Mouse (Mus musculus) heart, postnatal 4 days (tissue): Measurements from ENCODE around the gene Tvp23a. TPM values are rescaled to one million over a fixed set of nuclear protein-coding genes. Genes with fewer than 3 reads are reported as not detected.

Source experiments
- DNase-seq: peaks from one replicate; pipeline ENCODE4 v3.0.0; 2021
- total RNA-seq, 2 experiments: library from RNA; stranded (reverse); gene quantifications; 2 replicates each; pipeline ENCODE4 v1.2.3; 2021

The Tvp23a gene
- total RNA-seq, result 1 to 10 TPM; 1.1 to 1.4 TPM

DNA sequence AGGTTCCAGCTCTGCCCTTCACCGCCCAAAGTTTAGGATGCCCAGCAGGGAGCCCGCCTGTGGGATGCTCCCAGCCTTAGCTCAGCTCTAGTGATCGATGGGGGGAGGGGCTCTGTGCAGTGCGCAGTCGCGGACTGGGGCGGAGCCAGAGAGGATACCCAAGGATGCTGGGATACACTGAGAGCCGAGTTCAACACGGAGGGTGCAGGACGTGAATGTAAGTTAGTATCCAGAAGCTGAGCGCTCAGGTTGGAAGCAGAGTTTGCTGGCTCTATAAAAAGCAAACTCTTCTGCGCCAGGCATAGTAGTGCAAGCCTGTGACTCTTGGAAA, at the start of gene Tvp23a:
Gene Tvp23a, minus strand, starts transcription at position 99 of the 331 bp plus-strand sequence.
- DNase-seq, result peak; percentile 69

GRCm38 (mm10) chr16:10495824-10496298, 48.7 kb upstream of the Tvp23a start:
- no peak for DNase-seq

DNA sequence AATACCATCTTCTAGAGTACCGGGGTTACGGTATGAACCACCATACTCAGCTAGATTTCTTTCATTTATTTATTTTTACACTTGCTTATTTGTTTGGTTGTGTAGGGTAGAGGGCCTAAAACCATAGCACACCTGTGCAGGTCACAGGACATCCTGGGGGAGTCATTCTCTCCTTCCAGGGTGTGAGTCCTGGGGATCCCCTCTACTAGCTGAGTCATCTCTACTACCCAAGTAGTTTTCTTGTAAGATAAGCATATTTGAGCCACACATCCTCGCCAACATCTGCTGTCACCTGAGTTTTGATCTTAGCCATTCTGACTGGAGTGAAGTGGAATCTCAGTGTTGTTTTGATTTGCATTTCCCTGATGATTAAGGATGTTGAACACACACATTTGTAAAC, 45.4 kb upstream of the Tvp23a start:
- DNase-seq, result no peak

DNA sequence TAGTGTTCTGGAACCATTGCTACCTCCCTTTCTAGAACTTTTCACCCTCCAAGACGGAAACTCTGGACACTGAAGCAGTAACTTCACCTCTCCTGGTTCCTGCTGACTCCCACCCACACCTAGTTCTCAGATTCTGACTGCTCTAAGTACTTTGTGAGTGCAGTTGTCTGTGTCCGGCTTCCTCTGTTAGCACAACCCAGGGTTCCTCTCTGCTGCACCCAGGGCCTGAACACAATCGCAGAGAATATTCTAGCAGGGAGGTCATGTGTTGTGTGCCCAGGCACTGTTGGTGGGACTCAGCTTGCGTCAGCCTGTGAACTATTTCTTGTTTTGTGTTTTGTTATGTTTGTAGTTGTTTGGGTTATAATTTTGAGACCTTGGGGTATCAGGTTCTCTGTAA, 44.6 kb upstream of the Tvp23a start:
- DNase-seq, result no peak

DNA sequence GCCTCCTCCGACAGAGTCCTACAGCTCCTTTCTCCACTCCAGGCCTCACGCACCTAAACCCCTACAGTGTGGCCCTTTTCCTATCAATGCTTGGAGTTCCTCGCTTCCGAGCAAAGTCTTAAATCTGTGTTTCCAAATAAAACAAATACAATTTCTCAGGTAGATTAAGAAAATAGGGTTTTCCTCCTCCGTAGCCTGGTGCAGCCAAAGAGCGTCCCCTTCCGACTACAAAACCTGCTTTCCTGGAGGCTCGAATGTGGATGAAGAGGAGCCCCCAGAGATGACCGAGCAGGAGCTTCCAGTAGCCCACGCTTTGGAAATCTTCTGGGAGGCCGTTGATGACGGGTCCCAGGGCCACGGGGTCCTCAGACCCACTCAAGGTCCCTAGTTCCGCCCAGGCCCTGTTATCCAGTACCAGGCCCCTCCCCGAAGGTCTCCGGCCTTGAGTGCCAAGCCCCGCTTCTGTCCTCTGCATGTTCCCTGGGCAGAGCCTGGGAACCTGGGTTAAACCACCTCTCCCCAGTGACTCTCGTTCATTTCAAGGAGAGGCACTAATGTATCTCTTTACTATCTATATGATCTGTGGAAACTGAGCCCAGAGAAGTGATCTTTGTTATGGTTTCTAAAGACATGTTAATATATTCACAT, 43.5 kb upstream of the Tvp23a start:
- no peak for DNase-seq

DNA sequence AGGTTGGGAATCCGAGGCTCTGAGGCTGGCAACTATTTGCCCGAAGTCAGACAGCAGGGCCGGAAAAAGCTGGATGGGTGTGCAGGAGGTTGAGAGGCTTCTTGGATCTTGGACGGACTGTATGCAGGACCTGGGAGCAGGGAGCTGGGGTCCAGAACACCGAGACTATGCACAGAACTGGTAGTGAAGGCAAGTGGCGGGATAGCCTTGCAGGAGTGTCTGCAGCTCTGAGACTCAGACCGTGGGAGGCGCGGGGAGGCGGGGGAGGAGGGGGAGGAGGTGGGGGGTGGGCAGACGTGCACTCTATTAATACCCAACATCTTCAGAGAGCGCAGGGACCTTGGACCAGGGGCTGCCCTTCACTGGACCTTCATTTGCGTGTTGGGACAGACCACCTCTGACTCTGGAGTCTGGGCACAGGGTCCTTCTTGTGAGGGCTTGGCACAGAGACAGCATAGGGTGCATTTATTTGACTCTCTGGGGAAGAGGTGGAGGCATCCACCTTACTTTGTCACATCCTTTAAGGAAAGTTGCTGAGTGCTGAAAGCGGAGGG, 42.8 kb upstream of the Tvp23a start:
- no peak for DNase-seq

GRCm38 (mm10) chr16:10489483-10489882, 42.3 kb upstream of the Tvp23a start:
- no peak for DNase-seq

- no peak for DNase-seq
Measured at GRCm38 (mm10) chr16:10488769-10489481, 41.8 kb upstream of the Tvp23a start.

- no peak for DNase-seq
Measured at GRCm38 (mm10) chr16:10487895-10488493, 40.8 kb upstream of the Tvp23a start.

- no peak for DNase-seq
Measured at GRCm38 (mm10) chr16:10486993-10487392, 39.8 kb upstream of the Tvp23a start.

GRCm38 (mm10) chr16:10482343-10482742, 35.2 kb upstream of the Tvp23a start:
- no peak for DNase-seq

- no peak for DNase-seq
Measured at GRCm38 (mm10) chr16:10479857-10480256, 32.7 kb upstream of the Tvp23a start, which contains the start of gene Ciita. Gene Ciita (plus strand): TSS chr16:10480059.

DNA sequence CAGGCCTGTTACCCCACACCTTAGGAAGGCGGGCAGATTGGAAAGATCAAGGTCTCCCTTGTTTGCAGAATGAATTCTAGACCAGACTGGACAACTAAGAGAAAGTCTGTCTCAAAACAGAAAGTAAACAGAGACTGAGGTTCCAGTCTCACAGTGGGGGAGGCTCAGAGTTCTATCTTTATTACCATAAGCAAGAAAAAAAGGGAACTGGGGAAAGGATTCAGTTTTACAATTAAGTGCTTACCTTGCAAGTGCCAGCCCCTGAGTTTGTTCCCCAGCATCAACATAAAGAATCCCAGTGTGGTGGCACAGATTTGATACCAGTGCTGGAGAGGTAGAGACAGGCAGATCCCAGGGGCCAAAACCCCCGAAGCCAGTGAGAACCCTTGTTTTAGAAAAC, 28.8 kb upstream of the Tvp23a start:
- no peak for DNase-seq

GRCm38 (mm10) chr16:10474956-10475355, 27.8 kb upstream of the Tvp23a start:
- DNase-seq, result no peak

DNA sequence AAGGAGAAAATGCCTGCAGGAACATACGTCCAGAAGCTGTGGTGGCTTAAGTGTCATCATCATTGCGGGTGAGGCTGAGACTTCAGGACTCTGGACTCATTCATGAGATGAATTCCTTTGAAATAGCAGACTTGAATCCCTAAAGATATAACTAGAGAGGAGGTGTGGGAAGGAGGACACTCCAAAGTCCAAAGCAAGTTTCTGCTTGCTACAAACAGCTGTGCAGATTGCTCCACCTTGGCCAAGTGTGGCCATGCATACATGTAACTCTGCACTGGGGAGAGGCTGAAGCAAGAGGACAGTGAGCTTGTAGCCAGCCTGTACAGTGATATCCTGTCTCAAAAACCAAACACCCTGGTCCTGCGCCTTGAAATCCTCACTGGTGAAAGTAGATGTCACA, 24.8 kb upstream of the Tvp23a start:
- no peak for DNase-seq

DNA sequence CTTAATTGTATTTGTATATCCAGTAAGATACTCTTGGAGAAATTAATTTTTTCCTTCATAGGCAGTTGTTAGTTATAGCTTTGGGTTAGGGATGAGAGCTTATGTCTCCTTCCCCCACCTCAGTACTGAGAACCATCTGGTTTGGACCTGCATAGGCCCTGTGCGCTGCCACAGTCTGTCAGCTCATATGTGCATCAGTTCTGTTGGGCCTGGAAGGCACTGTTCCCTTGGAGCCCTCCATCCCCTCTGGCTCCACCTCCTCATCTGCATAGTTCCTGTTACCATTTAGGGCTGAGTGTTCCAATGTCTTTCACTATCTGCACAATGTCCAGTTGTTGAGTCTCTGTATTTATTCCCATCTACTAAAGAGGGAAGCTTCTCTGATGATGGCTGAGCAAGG, 21.0 kb upstream of the Tvp23a start:
- no peak for DNase-seq

GRCm38 (mm10) chr16:10467391-10468107, 20.4 kb upstream of the Tvp23a start:
- DNase-seq, result no peak

DNA sequence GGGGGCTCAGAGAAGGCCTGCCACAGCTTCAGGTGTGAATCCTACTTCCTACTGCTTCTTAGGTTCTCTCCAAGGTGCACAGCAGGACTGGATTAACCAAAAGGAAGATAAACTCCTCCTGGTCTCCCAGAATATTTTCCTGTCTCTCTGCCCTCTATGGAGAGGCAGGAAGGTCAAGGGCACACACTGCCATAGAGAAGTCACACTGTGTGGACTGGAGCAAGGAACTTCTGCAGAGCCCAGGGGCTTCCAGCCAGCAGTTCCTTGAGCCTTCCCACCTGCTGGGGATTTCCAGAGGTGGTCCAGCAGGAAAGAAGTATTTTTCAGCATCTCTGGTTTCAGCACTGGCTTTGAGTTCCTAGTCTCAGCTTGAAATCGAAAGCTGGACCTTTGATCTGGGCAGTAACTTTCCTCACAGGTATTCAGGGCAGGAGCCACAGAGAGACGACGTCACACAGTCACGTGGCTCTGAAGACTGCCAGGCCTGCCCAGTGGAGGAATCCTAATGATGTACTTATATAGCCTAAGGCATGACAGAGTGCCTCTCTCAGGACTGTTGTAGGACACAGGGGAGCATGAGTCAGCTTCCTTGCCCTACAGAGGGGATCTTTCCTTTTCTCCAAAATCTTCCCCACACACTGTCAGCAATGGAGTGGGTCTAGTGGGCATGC, 18.0 kb upstream of the Tvp23a start:
- DNase-seq, result no peak

GRCm38 (mm10) chr16:10461178-10461577, 14.0 kb upstream of the Tvp23a start:
- no peak for DNase-seq

DNA sequence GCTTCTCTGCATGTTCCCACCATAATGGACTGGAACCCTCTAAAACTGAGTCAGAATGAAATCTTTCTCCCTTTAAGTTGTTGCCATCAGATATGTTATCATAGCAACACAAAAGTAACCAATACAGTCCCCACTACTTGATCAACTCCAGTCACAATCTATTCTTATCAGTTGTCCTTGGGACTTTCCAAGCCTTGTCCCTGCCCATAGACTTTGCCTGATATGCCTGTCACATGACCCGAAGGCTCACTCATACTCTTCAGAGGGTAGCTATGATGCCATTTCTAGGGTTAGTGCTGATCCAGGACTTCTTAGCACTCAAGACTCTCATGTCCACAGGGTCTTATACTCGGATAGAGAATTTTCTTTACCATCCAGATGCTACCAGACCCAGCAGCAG, 13.0 kb upstream of the Tvp23a start:
- DNase-seq, result no peak

- no peak for DNase-seq
Measured at GRCm38 (mm10) chr16:10454583-10454974, 7.4 kb upstream of the Tvp23a start.

DNA sequence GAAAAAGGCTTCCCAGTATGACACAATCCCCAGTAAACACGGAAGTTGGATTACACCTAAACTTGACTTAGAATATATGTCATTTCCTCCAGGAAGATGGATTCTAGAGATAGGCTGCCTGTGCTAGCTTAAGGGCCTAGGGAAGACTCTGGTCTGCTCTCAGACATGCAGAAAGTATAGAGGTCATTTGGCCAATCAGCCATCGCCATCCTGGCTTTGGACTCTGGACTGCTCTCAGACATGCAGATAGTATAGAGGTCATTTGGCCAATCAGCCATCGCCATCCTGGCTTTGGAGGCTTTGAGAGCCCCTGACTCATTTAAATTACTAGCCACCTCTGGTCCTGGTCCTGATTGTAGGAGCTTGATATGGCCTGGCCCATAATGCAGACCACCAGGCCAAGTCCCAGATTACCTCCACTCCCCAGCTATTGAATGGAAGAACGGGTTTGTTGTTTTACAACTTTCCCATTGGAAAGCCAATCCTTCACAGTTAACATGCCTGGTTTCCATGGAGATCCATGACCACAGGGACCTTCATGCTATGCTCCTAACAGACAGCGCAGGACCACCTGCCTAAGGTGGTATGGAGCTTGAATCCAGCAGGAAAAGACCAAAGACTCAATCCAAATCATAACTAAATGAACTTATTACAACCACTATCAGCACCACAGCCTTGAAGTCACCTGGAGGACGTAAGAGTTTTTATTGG, 6.9 kb upstream of the Tvp23a start:
- no peak for DNase-seq
